Mouse (Mus musculus) kidney, postnatal 4 days (tissue): ENCODE data around the gene Cers6.

Source experiments
- DNase-seq, 2 experiments: peaks; one replicate each; pipeline ENCODE4 v3.0.0; 2021; ENCODE audit warnings: mixed read lengths in 2 of 2

The Cers6 gene

GRCm38 (mm10) chr2:68884573-68884972 lies 23.3 kb downstream of the Cers6 start:
- no peak for DNase-seq

- DNase-seq = no peak
These were observed 24.0 kb downstream of the Cers6 start for GRCm38 (mm10) chr2:68885206-68885605.

DNA sequence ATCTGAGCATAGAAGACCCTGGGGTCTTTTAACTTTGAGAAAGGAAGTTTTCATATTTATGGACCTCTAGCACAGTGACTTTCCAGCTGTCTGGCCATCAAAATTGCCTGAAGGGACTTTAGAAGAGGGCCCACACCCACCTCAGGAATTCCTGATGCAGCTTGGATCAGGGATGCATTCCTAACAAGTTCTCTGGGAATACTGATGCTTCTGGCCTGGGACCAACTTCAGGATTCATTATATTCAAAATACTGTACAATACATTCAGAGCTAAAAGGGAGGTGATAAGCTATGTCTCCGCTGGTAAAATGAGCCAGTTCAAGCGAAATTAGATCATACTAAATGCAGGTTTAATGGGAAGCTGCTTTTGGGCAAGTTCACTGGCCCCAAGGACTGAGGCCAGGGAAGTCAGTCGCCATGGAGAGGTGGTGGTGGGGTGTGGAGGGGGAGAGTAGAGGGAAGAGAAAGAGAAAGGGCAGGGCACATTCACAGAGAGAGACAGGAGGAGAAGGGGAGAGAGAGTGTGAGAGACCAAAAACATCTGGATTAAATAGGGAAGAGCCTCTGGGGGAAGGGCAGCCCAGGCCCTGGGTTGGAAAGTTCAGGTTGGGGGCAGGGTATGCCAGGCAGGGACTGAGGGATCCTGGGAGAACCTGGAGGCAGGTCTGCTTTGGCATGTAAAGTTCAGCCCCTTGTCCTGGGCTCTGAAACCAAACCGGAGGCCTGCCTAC lies 24.7 kb downstream of the Cers6 start:
- peak; percentile 40 to 61 for DNase-seq

GRCm38 (mm10) chr2:68886661-68887060 lies 25.4 kb downstream of the Cers6 start:
- no peak for DNase-seq

DNA sequence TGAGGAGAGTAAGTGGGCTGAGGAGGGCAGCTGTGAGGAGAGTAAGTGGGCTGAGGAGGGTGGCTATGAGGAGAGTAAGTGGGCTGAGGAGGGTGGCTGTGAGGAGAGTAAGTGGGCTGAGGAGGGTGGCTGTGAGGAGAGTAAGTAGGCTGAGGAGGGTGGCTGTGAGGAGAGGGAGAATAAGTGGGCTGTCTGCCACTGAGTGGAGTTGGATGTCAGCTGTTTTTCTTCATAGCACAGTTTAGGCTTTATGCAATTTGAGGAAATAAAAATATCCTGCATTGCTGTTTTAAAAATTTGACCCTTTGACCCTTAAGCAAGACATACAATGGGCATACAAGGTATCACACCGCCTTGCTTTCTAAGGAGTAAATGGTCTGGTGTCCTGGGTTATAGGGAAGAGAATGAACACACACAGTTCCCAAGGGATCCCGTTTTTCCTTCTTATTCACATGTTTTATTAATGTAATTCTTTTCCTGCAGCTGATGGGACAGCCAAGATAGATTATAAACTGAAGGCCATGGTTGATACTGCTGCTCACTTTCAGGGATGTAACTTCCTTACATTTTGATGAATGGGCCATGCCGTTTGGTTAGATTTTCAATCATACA lies 27.0 kb downstream of the Cers6 start:
- peak in 1 of 2 experiments; percentile 38 for DNase-seq

- DNase-seq = no peak
These were observed 28.5 kb downstream of the Cers6 start for GRCm38 (mm10) chr2:68889661-68890170.

DNA sequence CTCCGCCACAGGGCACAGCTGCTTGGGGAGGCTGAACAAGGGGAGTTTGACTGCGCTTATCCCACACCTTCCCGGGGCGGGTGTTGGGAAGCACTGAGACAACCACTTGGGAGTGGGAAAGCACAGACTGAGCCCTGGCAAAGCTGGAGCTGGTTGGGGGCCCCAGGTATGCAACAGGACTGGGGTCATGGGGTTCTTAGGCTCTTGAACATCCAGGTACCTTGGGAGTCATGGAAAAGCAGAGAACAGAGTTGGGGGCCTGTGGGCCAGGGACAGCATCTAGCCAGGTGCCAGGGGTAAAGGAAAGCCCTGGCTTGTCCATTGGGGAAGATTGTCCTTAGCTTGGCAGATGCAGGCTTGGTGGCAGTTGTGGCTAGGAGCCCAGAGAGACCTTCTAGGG lies 31.2 kb downstream of the Cers6 start:
- no peak for DNase-seq

DNA sequence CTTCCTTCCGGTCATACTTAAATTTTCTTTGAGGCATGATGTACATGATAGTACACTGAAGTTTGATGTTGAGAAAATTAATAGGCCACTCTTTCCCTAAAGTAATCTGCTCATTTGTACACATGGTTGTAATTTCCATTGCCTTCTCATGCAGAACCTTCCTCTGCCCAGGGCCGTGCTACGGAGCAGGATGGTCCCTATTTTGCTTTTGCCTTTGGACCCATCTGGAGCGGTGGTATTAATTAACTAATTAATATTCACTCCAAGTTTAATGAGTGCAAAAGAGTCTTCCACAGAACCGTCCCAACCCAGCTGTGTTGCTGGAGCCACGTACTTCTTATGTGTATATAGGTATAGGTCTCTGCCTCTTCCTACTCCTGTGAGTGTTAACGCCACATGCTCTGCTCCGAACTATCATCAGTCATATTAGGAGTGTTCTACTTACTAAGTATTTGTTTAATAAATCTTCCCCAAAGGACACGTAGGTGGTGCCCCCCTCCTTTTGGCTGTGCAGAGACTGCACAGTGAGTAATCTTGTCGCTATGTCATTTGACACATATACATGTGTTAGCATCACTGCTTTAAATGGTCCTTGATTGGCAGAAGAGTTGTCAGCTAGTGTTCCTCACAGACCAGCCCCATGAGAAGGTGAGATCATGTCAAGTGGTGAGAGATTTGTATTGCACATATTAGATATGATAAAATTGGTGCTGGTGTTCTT lies 34.0 kb downstream of the Cers6 start:
- DNase-seq = no peak

DNA sequence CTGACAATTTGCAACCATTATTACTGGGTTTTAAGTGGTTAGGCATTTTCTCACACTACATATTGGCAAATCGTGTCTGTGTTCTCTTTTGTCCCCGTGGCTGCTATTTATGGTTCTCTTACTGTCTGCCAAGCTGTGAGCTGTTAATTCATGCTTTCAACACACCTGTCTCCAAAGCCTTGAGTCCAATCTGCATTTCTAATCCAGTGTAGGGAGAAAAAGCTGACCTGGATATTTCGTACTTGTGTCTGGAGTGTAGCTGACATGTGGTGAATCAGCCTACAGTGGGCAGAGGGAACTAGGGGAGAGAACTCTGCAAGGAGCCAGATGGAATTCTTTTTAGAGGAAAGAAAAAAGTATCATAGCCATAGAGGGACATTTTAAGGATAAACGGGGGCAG lies 35.0 kb downstream of the Cers6 start:
- DNase-seq = no peak

DNA sequence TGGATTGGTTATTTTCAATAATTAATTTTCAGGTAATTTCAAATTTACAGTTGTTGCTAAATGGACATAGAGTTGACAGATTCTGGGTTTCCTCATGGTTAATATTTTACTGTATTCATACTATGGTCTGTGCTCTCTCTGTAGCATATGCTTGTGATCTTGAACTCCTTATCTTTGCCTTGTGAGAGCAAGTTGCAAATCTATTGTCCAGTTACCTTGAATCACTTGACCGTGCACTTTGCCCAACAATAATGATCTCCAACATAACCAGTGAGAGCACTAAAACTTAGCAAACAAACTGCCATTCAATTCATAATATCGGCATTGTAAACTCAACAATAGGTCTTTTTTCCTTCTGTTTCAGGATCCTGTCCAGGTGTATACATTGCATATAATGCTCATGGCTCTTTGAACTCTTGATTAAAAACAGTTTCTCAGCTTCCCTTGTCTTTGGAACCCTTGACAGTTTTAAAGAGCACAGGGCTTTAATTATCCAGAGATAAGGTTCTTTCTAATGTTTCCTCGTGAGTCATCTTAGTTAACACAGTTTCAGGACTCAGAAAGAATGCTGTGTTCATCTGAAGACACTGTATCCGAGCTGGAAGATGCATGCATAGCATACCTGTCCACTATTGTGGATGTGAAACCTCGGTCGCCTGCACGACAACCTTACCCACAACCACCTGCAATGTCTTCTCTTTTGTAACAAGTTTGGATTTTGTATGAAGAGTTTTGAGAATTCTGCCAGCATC lies 38.7 kb downstream of the Cers6 start:
- no peak for DNase-seq

DNA sequence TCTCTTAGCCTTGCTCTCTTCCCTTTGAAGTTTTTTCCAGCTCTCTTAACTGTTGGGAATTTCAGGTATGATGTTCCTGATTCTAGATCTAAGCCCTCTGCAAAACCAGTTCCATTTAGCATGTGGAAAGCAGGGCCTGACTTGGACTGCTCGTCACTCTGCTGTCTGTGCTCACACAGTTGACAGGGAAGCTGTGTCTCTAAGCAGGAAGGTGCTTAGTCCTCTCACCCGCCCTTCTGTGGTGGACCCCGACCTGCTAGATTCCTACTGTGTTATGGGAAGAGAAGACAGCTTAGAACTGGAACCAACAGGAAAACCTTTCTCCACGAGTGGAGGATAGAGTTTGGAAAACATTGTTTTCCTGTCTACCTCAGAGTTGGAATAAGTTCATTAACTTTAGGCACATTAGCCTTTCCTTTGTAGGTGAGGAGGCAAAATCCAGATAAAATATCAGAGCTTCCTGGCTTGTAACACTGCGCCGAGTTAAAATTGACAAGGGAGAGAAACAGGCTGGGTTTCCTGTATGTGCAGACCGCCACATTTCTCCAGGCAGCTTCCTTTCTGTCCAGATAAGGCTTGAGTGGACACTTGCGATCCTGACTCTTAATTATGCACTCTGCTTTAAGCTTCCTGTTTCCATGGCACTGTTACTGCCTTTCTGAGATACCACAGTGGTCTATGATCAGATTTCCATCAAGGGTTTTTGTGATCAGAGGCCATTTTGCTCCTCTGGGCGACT lies 39.6 kb downstream of the Cers6 start:
- DNase-seq = no peak

DNA sequence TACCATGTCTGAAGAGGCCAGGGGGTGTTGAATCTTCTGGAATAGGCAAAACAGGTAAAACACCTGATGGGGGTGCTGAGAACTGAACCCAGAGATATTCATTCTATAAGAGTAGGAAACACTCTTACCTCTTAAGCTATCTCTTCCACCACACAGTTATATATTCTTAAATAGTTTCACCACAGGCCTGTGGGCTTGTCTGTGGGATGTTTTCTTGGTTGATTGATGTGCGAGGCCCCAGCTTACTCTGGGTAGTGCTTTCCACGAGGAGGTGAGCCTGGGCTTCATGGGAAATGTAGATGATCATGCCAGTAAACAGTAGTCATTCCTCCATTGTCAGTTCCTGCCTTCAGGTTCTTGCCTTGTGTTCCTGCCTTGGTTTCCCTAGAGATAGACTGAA lies 40.5 kb downstream of the Cers6 start:
- DNase-seq = no peak

GRCm38 (mm10) chr2:68902546-68902945 lies 41.3 kb downstream of the Cers6 start:
- DNase-seq = no peak

DNA sequence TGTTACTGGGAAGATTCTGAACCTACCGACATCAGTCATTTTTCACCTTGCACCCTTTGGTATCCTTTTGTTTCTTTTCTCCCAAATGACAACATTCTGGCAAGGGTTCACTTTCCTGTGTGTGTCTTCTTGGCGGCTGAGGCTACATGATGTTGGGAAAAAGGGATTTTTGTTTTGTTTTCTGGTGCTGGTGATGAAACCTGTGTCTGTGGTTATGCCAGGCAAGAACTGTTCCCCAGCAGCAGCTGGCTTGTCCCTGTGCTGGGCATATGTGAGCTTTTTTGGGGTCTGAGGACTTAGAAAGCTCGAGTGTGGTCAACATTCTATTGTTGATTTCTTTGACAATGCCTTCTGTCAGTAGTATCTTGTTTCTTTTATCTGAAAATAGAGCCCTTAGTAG lies 45.7 kb downstream of the Cers6 start:
- DNase-seq = no peak

- DNase-seq = no peak
These were observed 46.7 kb downstream of the Cers6 start for GRCm38 (mm10) chr2:68907721-68908463.

DNA sequence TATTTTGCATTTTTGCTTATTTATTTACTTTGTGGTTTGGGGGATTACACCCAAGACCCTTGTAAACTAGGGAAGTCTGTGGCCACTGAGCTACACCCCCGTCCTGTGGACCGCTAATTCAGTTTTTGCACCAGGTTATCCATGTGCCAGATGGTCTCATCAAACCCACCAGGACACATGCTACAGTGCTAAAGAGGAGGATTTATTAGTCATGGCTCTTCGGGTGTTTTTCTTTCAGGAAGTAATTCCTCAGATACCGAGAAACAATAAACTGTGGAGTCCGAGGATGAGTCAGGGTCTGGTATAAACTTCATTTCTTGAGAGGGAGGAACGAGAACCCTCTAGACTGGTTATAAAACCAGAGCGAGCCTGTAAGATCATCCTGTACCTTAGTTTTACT lies 49.5 kb downstream of the Cers6 start:
- DNase-seq = no peak

- DNase-seq = no peak
These were observed 50.6 kb downstream of the Cers6 start for GRCm38 (mm10) chr2:68911587-68912483.

GRCm38 (mm10) chr2:68915742-68916141 lies 54.5 kb downstream of the Cers6 start:
- DNase-seq = no peak

DNA sequence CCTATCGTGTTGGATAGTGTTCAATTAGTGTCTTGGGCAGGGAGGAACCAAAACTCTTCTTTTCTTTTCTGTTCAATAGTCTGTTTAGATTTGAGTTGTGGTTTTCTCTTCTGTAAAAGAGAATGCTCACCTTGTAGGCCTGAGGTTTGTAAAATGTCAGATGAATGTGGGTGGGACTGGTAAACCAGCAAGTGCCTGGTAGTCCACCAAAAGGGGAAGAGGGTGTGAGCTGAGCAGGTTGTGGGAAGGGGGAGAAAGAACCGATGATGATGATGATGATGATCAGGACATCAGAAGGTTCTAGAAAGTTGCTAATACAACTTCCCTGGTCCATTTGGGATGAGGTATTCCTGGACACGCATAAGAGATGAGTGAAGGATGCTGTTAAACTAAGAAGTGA lies 55.1 kb downstream of the Cers6 start:
- no peak for DNase-seq

- DNase-seq = no peak
These were observed 55.8 kb downstream of the Cers6 start for GRCm38 (mm10) chr2:68917010-68917409.

DNA sequence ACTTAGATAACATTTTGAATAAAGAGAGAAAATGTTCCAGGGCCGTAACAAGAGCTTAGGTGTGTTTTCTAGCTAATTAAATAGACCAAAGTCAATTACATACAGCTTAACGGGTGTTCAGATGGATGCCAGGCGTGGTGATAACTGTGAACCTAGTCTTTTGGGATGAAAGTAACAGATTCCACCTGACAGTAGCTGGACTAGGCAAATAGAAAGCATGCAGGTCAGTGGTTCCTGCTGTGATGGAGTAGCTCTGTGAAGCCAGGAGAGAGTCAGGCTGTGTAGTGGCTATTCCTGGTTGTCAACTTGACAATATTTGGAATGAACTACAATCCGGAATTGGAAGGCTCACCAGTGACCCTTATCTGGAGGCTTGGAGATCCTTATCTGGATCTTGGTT lies 56.3 kb downstream of the Cers6 start:
- no peak for DNase-seq
